Mouse (Mus musculus) embryonic facial prominence, embryonic 13.5 days (tissue): ENCODE data around the gene Gstm7. TPM values are rescaled to one million over a fixed set of nuclear protein-coding genes. Genes with fewer than 3 reads are reported as not detected.
"Not testable (repeated sequence)": the region's sequence is repeated elsewhere in the genome, so short reads cannot be mapped to it uniquely, and the experiment has no call there.

ENCODE experiments used
- ATAC-seq: fragments of 200-750 bp; cut with Nextera tagmentation; 2 replicates; pipeline ENCODE4 v1.8.0; 2017; ENCODE audit warnings: low read depth; ENCODE audit not compliant: insufficient number of reproducible peaks, insufficient read depth, low FRiP score, low TSS enrichment
- H3K27ac ChIP-seq: fragments of 300-500 bp; sonication (generic); 2 replicates; pipeline ENCODE4 v1.5.1; 2015; ENCODE audit warnings: moderate library complexity, mild to moderate bottlenecking, inconsistent platforms
- H3K27me3 ChIP-seq: fragments of 300-500 bp; sonication (generic); 2 replicates; pipeline ENCODE4 v1.6.1; 2015; ENCODE audit warnings: mild to moderate bottlenecking, inconsistent platforms
- H3K36me3 ChIP-seq: fragments of 300-500 bp; sonication (generic); 2 replicates; pipeline ENCODE4 v1.6.1; 2015; ENCODE audit warnings: mild to moderate bottlenecking, inconsistent platforms
- H3K4me1 ChIP-seq: fragments of 300-500 bp; sonication (generic); 2 replicates; pipeline ENCODE4 v1.6.1; 2015; ENCODE audit warnings: inconsistent platforms
- H3K4me2 ChIP-seq: fragments of 300-500 bp; sonication (generic); 2 replicates; pipeline ENCODE4 v1.6.1; 2015; ENCODE audit warnings: moderate library complexity, mild to moderate bottlenecking, inconsistent platforms
- H3K4me3 ChIP-seq: fragments of 300-500 bp; sonication (generic); 2 replicates; pipeline ENCODE4 v1.5.1; 2015; ENCODE audit warnings: mild to moderate bottlenecking, inconsistent platforms
- H3K9ac ChIP-seq: fragments of 300-500 bp; sonication (generic); 2 replicates; pipeline ENCODE4 v1.6.1; 2015; ENCODE audit warnings: mild to moderate bottlenecking, inconsistent platforms
- H3K9me3 ChIP-seq: fragments of 300-500 bp; sonication (generic); 2 replicates; pipeline ENCODE4 v1.6.1; 2016; ENCODE audit warnings: inconsistent platforms
- WGBS: fragments of 180-500 bp; shearing (Covaris S2); methylation state at CpG from one replicate; pipeline ENCODE4 v1.1.7; 2015; ENCODE audit warnings: mixed read lengths; 5-methylcytosine and 5-hydroxymethylcytosine counted together
- polyA plus RNA-seq: library from polyadenylated mRNA; unstranded; fragments of >200 nt; fragmentation: Nextera tagmentation; extraction: Ambion mirVana; gene quantifications from 2 replicates; pipeline ENCODE4 v1.2.1, GENCODE M21; 2015

Gene Gstm7
- polyA plus RNA-seq, 1 experiment from 2014 or later: 30.6 TPM

- H3K9me3 ChIP-seq: no peaks in the 10 kb centered on the region
- 64% methylated on average over 11 of the region's 11 CpGs for WGBS
- peaks cover 18% of the 10 kb centered on the region for H3K4me1 ChIP-seq
- no peak overlapping the region for H3K4me3 ChIP-seq
- no peaks in the 10 kb centered on the region for H3K27me3 ChIP-seq
- no peak overlapping the region for H3K9ac ChIP-seq
- H3K4me2 ChIP-seq: no peak overlapping the region
- ATAC-seq: no peak
- H3K36me3 ChIP-seq: peaks cover 27% of the 10 kb centered on the region
- no peak overlapping the region for H3K27ac ChIP-seq
Measured at GRCm38 (mm10) chr3:107900955-107901673, 30.5 kb downstream of the Gstm7 start.

- Histone ChIP-seq H3K4me2 (no peak overlapping the region), H3K4me3 (no peak overlapping the region), H3K4me1 (peaks cover 18% of the 10 kb centered on the region), H3K27me3 (no peaks in the 10 kb centered on the region), H3K9ac (no peak overlapping the region), H3K9me3 (no peaks in the 10 kb centered on the region), H3K36me3 (peaks cover 27% of the 10 kb centered on the region), H3K27ac (no peak overlapping the region)
- no peak for ATAC-seq
- 90% methylated on average over 13 of the region's 13 CpGs for WGBS
Measured at GRCm38 (mm10) chr3:107898691-107899090, 32.9 kb downstream of the Gstm7 start.

- no peaks in the 10 kb centered on the region for H3K9me3 ChIP-seq
- peak within 1 kb of the TSS; percentile 75 for H3K4me3 ChIP-seq
- H3K36me3 ChIP-seq: peaks cover 40% of the 10 kb centered on the region
- peak; percentile 87 for ATAC-seq
- 3% methylated on average over 40 of the region's 40 CpGs for WGBS
- peak within 1 kb of the TSS; percentile 81 for H3K27ac ChIP-seq
- H3K4me2 ChIP-seq: peak within 1 kb of the TSS; percentile 79
- H3K9ac ChIP-seq: peak within 1 kb of the TSS; percentile 90
- no peaks in the 10 kb centered on the region for H3K27me3 ChIP-seq
- H3K4me1 ChIP-seq: peaks cover 9% of the 10 kb centered on the region
Measured at GRCm38 (mm10) chr3:107895720-107896569, 35.7 kb downstream of the Gstm7 start, which contains the start of gene Gstm5. TSS of gene Gstm5 (plus strand) at chr3:107895821.

- H3K9ac ChIP-seq: peak overlapping the region; percentile 90
- no peaks in the 10 kb centered on the region for H3K9me3 ChIP-seq
- H3K4me1 ChIP-seq: peaks cover 9% of the 10 kb centered on the region
- H3K36me3 ChIP-seq: peaks cover 40% of the 10 kb centered on the region
- ATAC-seq: no peak
- H3K4me2 ChIP-seq: peak overlapping the region; percentile 79
- 0 out of 2 replicates have a peak overlapping the region, but pooled peaks have one; percentile 81 for H3K27ac ChIP-seq
- H3K27me3 ChIP-seq: no peaks in the 10 kb centered on the region
- peak overlapping the region; percentile 75 for H3K4me3 ChIP-seq
- WGBS: 14% methylated on average over 6 of the region's 6 CpGs
Measured at GRCm38 (mm10) chr3:107895194-107895719, 36.4 kb downstream of the Gstm7 start.

- 70% methylated on average over 2 of the region's 2 CpGs for WGBS
- H3K4me2 ChIP-seq, H3K4me3 ChIP-seq, H3K4me1 ChIP-seq, ATAC-seq, H3K27ac ChIP-seq, H3K9me3 ChIP-seq, H3K27me3 ChIP-seq, H3K9ac ChIP-seq: not testable (repeated sequence)
- H3K36me3 ChIP-seq: peaks cover 13% of the 10 kb centered on the region; the same call in 1 of the 2 replicates
Measured at GRCm38 (mm10) chr3:107889236-107889635, 42.4 kb downstream of the Gstm7 start.

GRCm38 (mm10) chr3:107887674-107888495 is 43.7 kb downstream of the Gstm7 start:
- ATAC-seq: 0 out of 2 replicates have a peak, but pooled peaks have one; percentile 26
- Histone ChIP-seq H3K4me1 (no peaks in the 10 kb centered on the region), H3K9ac (no peak overlapping the region), H3K4me3 (no peak overlapping the region), H3K9me3 (no peaks in the 10 kb centered on the region), H3K36me3 (peaks cover 8% of the 10 kb centered on the region; the same call in 1 of the 2 replicates), H3K27ac (0 out of 2 replicates have a peak overlapping the region, but pooled peaks have one; percentile 3), H3K4me2 (no peak overlapping the region), H3K27me3 (no peaks in the 10 kb centered on the region)
- 81% methylated on average over 9 of the region's 9 CpGs for WGBS

- 81% methylated on average over 12 of the region's 12 CpGs for WGBS
- ATAC-seq: no peak
- no peak overlapping the region for H3K4me2 ChIP-seq
- no peaks in the 10 kb centered on the region for H3K36me3 ChIP-seq
- H3K4me3 ChIP-seq: no peak overlapping the region
- H3K27me3 ChIP-seq: no peaks in the 10 kb centered on the region
- no peaks in the 10 kb centered on the region for H3K9me3 ChIP-seq
- 0 out of 2 replicates have a peak, but pooled peaks cover 3% of the 10 kb centered on the region for H3K4me1 ChIP-seq
- no peak overlapping the region for H3K27ac ChIP-seq
- H3K9ac ChIP-seq: no peak overlapping the region
Measured at GRCm38 (mm10) chr3:107877747-107878736, 53.6 kb downstream of the Gstm7 start.

- no peak within 1 kb of the TSS for H3K27ac ChIP-seq
- H3K9me3 ChIP-seq: no peaks in the 10 kb centered on the region
- 0 out of 2 replicates have a peak, but pooled peaks cover 3% of the 10 kb centered on the region for H3K4me1 ChIP-seq
- H3K9ac ChIP-seq: no peak within 1 kb of the TSS
- 86% methylated on average over 5 of the region's 5 CpGs for WGBS
- H3K27me3 ChIP-seq: no peaks in the 10 kb centered on the region
- ATAC-seq: no peak
- H3K4me2 ChIP-seq: no peak within 1 kb of the TSS
- no peak within 1 kb of the TSS for H3K4me3 ChIP-seq
- H3K36me3 ChIP-seq: no peaks in the 10 kb centered on the region
Measured at GRCm38 (mm10) chr3:107877005-107877404, 54.6 kb downstream of the Gstm7 start, which contains the start of gene Eps8l3. TSS of gene Eps8l3 (plus strand) at chr3:107877229.
